ENCODE assay signal across 8 mouse cellular contexts in the genomic region with DNA sequence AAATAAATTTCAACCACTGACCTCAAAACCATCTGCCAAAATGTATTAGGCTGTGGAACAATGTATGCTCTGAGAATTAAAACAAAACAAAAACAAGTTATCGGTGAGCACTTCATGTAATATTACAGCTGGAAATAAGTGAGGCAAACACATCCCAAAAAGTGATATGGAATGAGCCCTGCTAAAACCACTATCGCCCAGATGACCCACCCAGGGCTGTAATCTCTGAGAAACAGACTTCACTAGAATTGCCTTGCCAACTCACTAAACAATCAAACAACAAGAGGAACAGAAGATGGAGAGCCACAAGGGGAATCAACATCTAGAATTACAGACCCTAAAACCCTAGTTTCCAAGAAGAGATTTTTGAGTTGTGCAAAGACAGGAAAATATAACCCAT. TPM values are rescaled to one million over a fixed set of nuclear protein-coding genes. Genes with fewer than 3 reads are reported as not detected.
DNase-seq lines count a peak whose midpoint lies in the region; ATAC-seq lines count a peak whose summit lies in the region.

No protein-coding gene starts in this region.

- no peaks in the 10 kb centered on the region for H3K9me3 ChIP-seq in heart, embryonic 13.5 days
- no peaks in the 10 kb centered on the region for H3K9me3 ChIP-seq in hindbrain, embryonic 12.5 days (replicated peaks)
- H3K9me3 ChIP-seq in midbrain, embryonic 11.5 days (ENCODE audit: control insufficient read depth, low read length): no peaks in the 10 kb centered on the region

- 53% methylated on average over 2 of the region's 2 CpGs for WGBS in heart, embryonic 13.5 days
- 88% methylated on average over 2 of the region's 2 CpGs for WGBS in hindbrain, embryonic 12.5 days
- 88% methylated on average over 2 of the region's 2 CpGs for WGBS in midbrain, embryonic 11.5 days

- peaks cover 27% of the 10 kb centered on the region for H3K4me1 ChIP-seq in heart, embryonic 13.5 days
- H3K4me1 ChIP-seq in hindbrain, embryonic 12.5 days: peaks cover 20% of the 10 kb centered on the region
- H3K4me1 ChIP-seq in midbrain, embryonic 11.5 days (ENCODE audit: control insufficient read depth, insufficient read depth, low read length): peaks cover 7% of the 10 kb centered on the region

- peak overlapping the region; percentile 72 for H3K4me3 ChIP-seq in heart, embryonic 13.5 days
- H3K4me3 ChIP-seq in hindbrain, embryonic 12.5 days: peak overlapping the region; percentile 82; the same call in 1 of the 2 replicates
- H3K4me3 ChIP-seq in midbrain, embryonic 11.5 days (ENCODE audit: low read depth, low read length): no peak overlapping the region

- peak overlapping the region; percentile 88 for H3K9ac ChIP-seq in heart, embryonic 13.5 days
- H3K9ac ChIP-seq in hindbrain, embryonic 12.5 days: peak overlapping the region; percentile 87; the same call in 1 of the 2 replicates
- no peak overlapping the region for H3K9ac ChIP-seq in midbrain, embryonic 11.5 days (ENCODE audit: low read length)

- peaks cover 7% of the 10 kb centered on the region for H3K36me3 ChIP-seq in heart, embryonic 13.5 days
- peaks cover 4% of the 10 kb centered on the region; the same call in 1 of the 2 replicates for H3K36me3 ChIP-seq in hindbrain, embryonic 12.5 days
- H3K36me3 ChIP-seq in midbrain, embryonic 11.5 days (ENCODE audit: control insufficient read depth, insufficient read depth, low read length): no peaks in the 10 kb centered on the region

- no peak for DNase-seq in heart, adult 9 months (ENCODE audit: low spot score in 2 of 2)
- peak; percentile 81 for DNase-seq in c-Kit-negative CD71-positive TER-119-positive erythroid progenitor cells, embryonic 14.5 days (ENCODE audit: low read depth, low spot score)
- no peak for DNase-seq in midbrain, embryonic 11.5 days (ENCODE audit: low spot score, missing footprints)
- DNase-seq in right cerebral cortex, adult 2 months (ENCODE audit: low spot score in 2 of 2): no peak
- DNase-seq in layer of hippocampus, postnatal 36 days: no peak
- no peak for DNase-seq in kidney, adult 11 months

- H3K27ac ChIP-seq in heart, embryonic 13.5 days (replicated peaks): peak overlapping the region; percentile 84
- no peak overlapping the region for H3K27ac ChIP-seq in hindbrain, embryonic 12.5 days
- no peak overlapping the region for H3K27ac ChIP-seq in midbrain, embryonic 11.5 days (ENCODE audit: low read depth, low read length)

- peak overlapping the region; percentile 83 for H3K4me2 ChIP-seq in heart, embryonic 13.5 days
- peak overlapping the region; percentile 70 for H3K4me2 ChIP-seq in hindbrain, embryonic 12.5 days (replicated peaks)
- H3K4me2 ChIP-seq in midbrain, embryonic 11.5 days: peak overlapping the region; percentile 68; the same call in 1 of the 2 replicates

- no peak for ATAC-seq in heart, embryonic 13.5 days (ENCODE audit: extremely low read depth, insufficient number of reproducible peaks, low FRiP score, low TSS enrichment)
- ATAC-seq in hindbrain, embryonic 12.5 days (ENCODE audit: low FRiP score): no peak
- no peak for ATAC-seq in midbrain, embryonic 11.5 days (ENCODE audit: low FRiP score)

- H3K27me3 ChIP-seq in heart, embryonic 13.5 days (replicated peaks): no peaks in the 10 kb centered on the region
- H3K27me3 ChIP-seq in hindbrain, embryonic 12.5 days: no peaks in the 10 kb centered on the region
- H3K27me3 ChIP-seq in midbrain, embryonic 11.5 days (ENCODE audit: control insufficient read depth, insufficient read depth, low read length): no peaks in the 10 kb centered on the region

RNA-seq across cellular contexts. Expression of gene Tmx1, which starts 0.8 kb away (rescaled TPM):
- polyA plus RNA-seq in heart, embryonic 13.5 days (2015; fragmentation: Nextera tagmentation; extraction: Ambion mirVana): 73.8 and 82.8 TPM in 2 replicates
- polyA plus RNA-seq in hindbrain, embryonic 12.5 days (2016; fragmentation: Nextera tagmentation; extraction: Ambion mirVana): 130 and 139 TPM in 2 replicates
- 135 and 150 TPM in 2 replicates for polyA plus RNA-seq in midbrain, embryonic 11.5 days (2014; fragmentation: Nextera tagmentation; extraction: Ambion mirVana)
- total RNA-seq in layer of hippocampus, postnatal 36 days (2021): 10 to 100 TPM; 31.7 to 35.9 TPM
